Mouse (Mus musculus) forebrain, embryonic 14.5 days (tissue): ENCODE data around the gene Runx1. TPM values are rescaled to one million over a fixed set of nuclear protein-coding genes. Genes with fewer than 3 reads are reported as not detected.

Experiments
- ATAC-seq: fragments of 200-750 bp; cut with Nextera tagmentation; 2 replicates; pipeline ENCODE4 v1.8.0; 2017; ENCODE audit warnings: mild to moderate bottlenecking, moderate library complexity
- DNase-seq: peaks from one replicate; pipeline ENCODE4 v3.0.0-alpha.2; 2015; ENCODE audit warnings: low spot score
- H3K27ac ChIP-seq: fragments of 300-500 bp; sonication (generic); 2 replicates; pipeline ENCODE4 v1.5.1; 2014; ENCODE audit warnings: low read depth, mild to moderate bottlenecking, control low read depth, low read length, moderate library complexity
- H3K27me3 ChIP-seq: fragments of 300-500 bp; sonication (generic); replicated peaks from 2 replicates; pipeline ENCODE4 v1.6.1; 2014; ENCODE audit warnings: low read length, control low read depth, mixed read lengths; ENCODE audit not compliant: control insufficient read depth, insufficient read depth
- H3K36me3 ChIP-seq: fragments of 300-500 bp; sonication (generic); 2 replicates; pipeline ENCODE4 v1.6.1; 2014; ENCODE audit warnings: low read length, control low read depth; ENCODE audit not compliant: control insufficient read depth, insufficient read depth
- H3K4me1 ChIP-seq: fragments of 300-500 bp; sonication (generic); 2 replicates; pipeline ENCODE4 v1.6.1; 2014; ENCODE audit warnings: antibody characterized with exemption, low read length, control low read depth; ENCODE audit not compliant: control insufficient read depth, insufficient read depth
- H3K4me2 ChIP-seq: fragments of 300-500 bp; sonication (generic); 2 replicates; pipeline ENCODE4 v1.6.1; 2014; ENCODE audit warnings: mild to moderate bottlenecking, control low read depth, low read length
- H3K4me3 ChIP-seq: fragments of 300-500 bp; sonication (generic); 2 replicates; pipeline ENCODE4 v1.5.1; 2014; ENCODE audit warnings: low read depth, low read length, control low read depth
- H3K9ac ChIP-seq: fragments of 300-500 bp; sonication (generic); 2 replicates; pipeline ENCODE4 v1.6.1; 2014; ENCODE audit warnings: mild to moderate bottlenecking, low read length, control low read depth, moderate library complexity
- H3K9me3 ChIP-seq: fragments of 300-500 bp; sonication (generic); replicated peaks from 2 replicates; pipeline ENCODE4 v1.6.1; 2016; ENCODE audit warnings: low read length, control low read depth, mixed read lengths; ENCODE audit not compliant: control insufficient read depth
- WGBS: fragments of 180-500 bp; shearing (Covaris S2); extraction: QIAGEN DNeasy Blood & Tissue Kit; methylation state at CpG from one replicate; pipeline ENCODE4 v1.1.7; 2014; 5-methylcytosine and 5-hydroxymethylcytosine counted together
- polyA plus RNA-seq: library from polyadenylated mRNA; unstranded; fragments of >200 nt; fragmentation: Nextera tagmentation; extraction: Ambion mirVana; gene quantifications from 2 replicates; pipeline ENCODE4 v1.2.1, GENCODE M21; 2014

Gene Runx1
- polyA plus RNA-seq, 1 experiment from 2014 or later, result 0.39 TPM

- H3K36me3 ChIP-seq, result no peaks in the 10 kb centered on the region
- H3K9ac ChIP-seq, result no peak overlapping the region
- no peak overlapping the region for H3K4me2 ChIP-seq
- ATAC-seq (no peak), DNase-seq (no peak)
- no peaks in the 10 kb centered on the region for H3K27me3 ChIP-seq
- H3K4me3 ChIP-seq, result no peak overlapping the region
- H3K4me1 ChIP-seq, result peaks cover 12% of the 10 kb centered on the region; the same call in 1 of the 2 replicates
- WGBS, result 82% methylated on average over 11 of the region's 11 CpGs
- no peaks in the 10 kb centered on the region for H3K9me3 ChIP-seq
- H3K27ac ChIP-seq, result no peak overlapping the region
Observed at GRCm38 (mm10) chr16:92623953-92624352, 202.0 kb downstream of the Runx1 start.

GRCm38 (mm10) chr16:92621859-92622258, 204.1 kb downstream of the Runx1 start:
- Histone ChIP-seq H3K4me2 (no peak overlapping the region), H3K27ac (no peak overlapping the region), H3K4me1 (peaks cover under 1% of the 10 kb centered on the region; the same call in 1 of the 2 replicates), H3K4me3 (no peak overlapping the region), H3K9ac (no peak overlapping the region), H3K9me3 (no peaks in the 10 kb centered on the region; the same call in 1 of the 2 replicates), H3K27me3 (no peaks in the 10 kb centered on the region), H3K36me3 (no peaks in the 10 kb centered on the region)
- DNase-seq, result no peak
- 60% methylated on average over 8 of the region's 8 CpGs for WGBS
- no peak for ATAC-seq

- no peak overlapping the region for H3K9ac ChIP-seq
- H3K9me3 ChIP-seq, result no peaks in the 10 kb centered on the region; the same call in 1 of the 2 replicates
- H3K4me1 ChIP-seq, result no peaks in the 10 kb centered on the region
- no peak overlapping the region for H3K4me3 ChIP-seq
- no peak overlapping the region for H3K27ac ChIP-seq
- no peaks in the 10 kb centered on the region for H3K27me3 ChIP-seq
- 59% methylated on average over 10 of the region's 10 CpGs for WGBS
- H3K4me2 ChIP-seq, result no peak overlapping the region
- DNase-seq (no peak), ATAC-seq (no peak)
- no peaks in the 10 kb centered on the region for H3K36me3 ChIP-seq
Observed at GRCm38 (mm10) chr16:92620841-92621518, 205.0 kb downstream of the Runx1 start.

GRCm38 (mm10) chr16:92616839-92617238, 209.1 kb downstream of the Runx1 start:
- no peak for DNase-seq
- Histone ChIP-seq H3K9ac (no peak overlapping the region), H3K4me2 (no peak overlapping the region), H3K4me3 (no peak overlapping the region), H3K27ac (no peak overlapping the region), H3K9me3 (no peaks in the 10 kb centered on the region; the same call in 1 of the 2 replicates), H3K36me3 (no peaks in the 10 kb centered on the region), H3K27me3 (peaks cover 14% of the 10 kb centered on the region; the same call in 1 of the 2 replicates), H3K4me1 (no peaks in the 10 kb centered on the region)
- WGBS, result 94% methylated on average over 2 of the region's 2 CpGs
- ATAC-seq, result no peak

- no peaks in the 10 kb centered on the region; the same call in 1 of the 2 replicates for H3K9me3 ChIP-seq
- no peak for DNase-seq
- no peak for ATAC-seq
- H3K9ac ChIP-seq, result no peak overlapping the region
- H3K4me2 ChIP-seq, result no peak overlapping the region
- 93% methylated on average over 15 of the region's 15 CpGs for WGBS
- H3K27me3 ChIP-seq, result peaks cover 22% of the 10 kb centered on the region; the same call in 1 of the 2 replicates
- no peak overlapping the region for H3K27ac ChIP-seq
- H3K4me1 ChIP-seq, result peaks cover 3% of the 10 kb centered on the region
- no peaks in the 10 kb centered on the region for H3K36me3 ChIP-seq
- no peak overlapping the region for H3K4me3 ChIP-seq
Observed at GRCm38 (mm10) chr16:92615234-92615799, 210.6 kb downstream of the Runx1 start.

- no peak overlapping the region for H3K27ac ChIP-seq
- H3K27me3 ChIP-seq, result peaks cover 26% of the 10 kb centered on the region; the same call in 1 of the 2 replicates
- H3K9ac ChIP-seq, result no peak overlapping the region
- no peak for DNase-seq
- H3K4me3 ChIP-seq, result no peak overlapping the region
- H3K36me3 ChIP-seq, result no peaks in the 10 kb centered on the region
- H3K4me1 ChIP-seq, result peaks cover 19% of the 10 kb centered on the region
- H3K4me2 ChIP-seq, result no peak overlapping the region
- ATAC-seq, result no peak
- H3K9me3 ChIP-seq, result no peaks in the 10 kb centered on the region; the same call in 1 of the 2 replicates
- 29% methylated on average over 8 of the region's 8 CpGs for WGBS
Observed at GRCm38 (mm10) chr16:92612546-92612945, 213.4 kb downstream of the Runx1 start.

- ATAC-seq, result no peak
- Histone ChIP-seq H3K27me3 (peaks cover 35% of the 10 kb centered on the region; the same call in 1 of the 2 replicates), H3K4me1 (peaks cover 19% of the 10 kb centered on the region), H3K4me2 (no peak overlapping the region), H3K36me3 (no peaks in the 10 kb centered on the region), H3K4me3 (no peak overlapping the region), H3K9me3 (no peaks in the 10 kb centered on the region), H3K27ac (no peak overlapping the region), H3K9ac (no peak overlapping the region)
- DNase-seq, result peak; percentile 36
- 70% methylated on average over 12 of the region's 12 CpGs for WGBS
Observed at GRCm38 (mm10) chr16:92611641-92612149, 214.3 kb downstream of the Runx1 start.

- peaks cover 45% of the 10 kb centered on the region; the same call in 1 of the 2 replicates for H3K27me3 ChIP-seq
- WGBS, result 6% methylated on average over 8 of the region's 8 CpGs
Observed at GRCm38 (mm10) chr16:92610464-92610863, 215.5 kb downstream of the Runx1 start.

GRCm38 (mm10) chr16:92609717-92610077, 216.3 kb downstream of the Runx1 start:
- no peaks in the 10 kb centered on the region for H3K36me3 ChIP-seq
- H3K4me2 ChIP-seq, result no peak overlapping the region
- DNase-seq (no peak), ATAC-seq (no peak)
- no peaks in the 10 kb centered on the region for H3K9me3 ChIP-seq
- no peak overlapping the region for H3K9ac ChIP-seq
- no peak overlapping the region for H3K27ac ChIP-seq
- peaks cover 21% of the 10 kb centered on the region for H3K4me1 ChIP-seq
- 33% methylated on average over 11 of the region's 11 CpGs for WGBS
- peaks cover 48% of the 10 kb centered on the region; the same call in 1 of the 2 replicates for H3K27me3 ChIP-seq
- H3K4me3 ChIP-seq, result no peak overlapping the region

More at GRCm38 (mm10) chr16:92610464-92610863, 215.5 kb downstream of the Runx1 start:
- no peak overlapping the region for H3K4me3 ChIP-seq
- H3K4me1 ChIP-seq, result peaks cover 20% of the 10 kb centered on the region
- H3K36me3 ChIP-seq, result no peaks in the 10 kb centered on the region
- H3K27ac ChIP-seq, result no peak overlapping the region
- H3K9me3 ChIP-seq, result no peaks in the 10 kb centered on the region
- no peak overlapping the region for H3K9ac ChIP-seq
- no peak overlapping the region for H3K4me2 ChIP-seq
- no peak for DNase-seq
- ATAC-seq, result no peak
